Mouse (Mus musculus) hematopoietic multipotent progenitor cell, adult 10-12 weeks (in vitro differentiated cells): Measurements from ENCODE around the gene L3hypdh. TPM values are rescaled to one million over a fixed set of nuclear protein-coding genes. Genes with fewer than 3 reads are reported as not detected.

Source experiments
- polyA plus RNA-seq: library from polyadenylated mRNA; stranded (reverse); fragments of >175 nt; gene quantifications from 2 replicates; pipeline ENCODE4 v1.2.3, GENCODE M21; 2012; ENCODE audit warnings: low replicate concordance

L3hypdh gene
- polyA plus RNA-seq: 0.31 and 0.33 TPM in 2 replicates

GRCm38 (mm10) chr12:72085329-72086165 lies at the start of gene L3hypdh, which contains the start of gene Jkamp:
Gene L3hypdh (minus strand): TSS chr12:72085439.
Gene Jkamp (plus strand): TSS chr12:72085589.

GRCm38 (mm10) chr12:72070327-72071269 lies 14.6 kb downstream of the L3hypdh start, which contains the start of gene Gpr135:
Gene Gpr135 (minus strand): TSS chr12:72071125.

Other genes starting within 250 kb of the L3hypdh start
- gene Gpr135, start 14.3 kb downstream of the L3hypdh start, polyA plus RNA-seq: 0.07 and 0.41 TPM in 2 replicates
- gene Jkamp, start 150 bp upstream of the L3hypdh start, polyA plus RNA-seq: 8.7 and 12.2 TPM in 2 replicates
- gene Ccdc175, start 99.6 kb upstream of the L3hypdh start, polyA plus RNA-seq: not detected in 2 replicates